Mouse (Mus musculus) erythroblast, embryonic 14.5 days (primary cell): ENCODE data around the gene Stard13.

ENCODE experiments used
- GATA1 ChIP-seq: IDR thresholded peaks from 2 replicates; pipeline ENCODE4 v1.6.1; 2012; ENCODE audit warnings: low read length, inconsistent platforms, mixed read lengths
- TAL1 ChIP-seq: IDR thresholded peaks from 3 replicates; pipeline ENCODE4 v1.6.1; 2012; ENCODE audit warnings: low read length, inconsistent platforms, mixed read lengths

GRCm38 (mm10) chr5:151166266-151166665, 67.4 kb downstream of the Stard13 start:
- TF ChIP-seq GATA1: no peak
- TF ChIP-seq TAL1: no peak
